In genomic region chr5:31602377-31602776, GRCm38 (mm10) we compare ENCODE assay signal across 9 mouse cellular contexts. TPM values are rescaled to one million over a fixed set of nuclear protein-coding genes. Genes with fewer than 3 reads are reported as not detected.
DNase-seq lines count a peak whose midpoint lies in the region; ATAC-seq and TF ChIP-seq lines count a peak whose summit lies in the region.
"Had no signal": no experiment of that assay in that cellular context is flagged by ENCODE, and none has a peak within 500 bp of the region (broad histone marks: within the 10 kb centered on the region; RNA-seq: fewer than 3 reads in every experiment).

No protein-coding gene starts in this region.

- 0 out of 2 replicates have a peak overlapping the region, but pooled peaks have one; percentile 26 for H3K4me2 ChIP-seq in liver, postnatal 0 days (ENCODE audit: low read depth, low read length)
- no peak overlapping the region for H3K4me2 ChIP-seq in forebrain, embryonic 16.5 days (ENCODE audit: low read length)
- H3K4me2 ChIP-seq: embryonic facial prominence, embryonic 13.5 days had no signal

- no peak overlapping the region for H3K4me3 ChIP-seq in liver, postnatal 0 days (ENCODE audit: low read depth, low read length)
- H3K4me3 ChIP-seq in forebrain, embryonic 16.5 days (replicated peaks; ENCODE audit: low read length) = no peak overlapping the region
- H3K4me3 ChIP-seq: embryonic facial prominence, embryonic 13.5 days had no signal

- TF ChIP-seq EP300 in liver, postnatal 0 days (IDR thresholded peaks at IDR 0.05; ENCODE audit: low read depth) = peak; percentile 62; the same call in 1 of the 2 replicates

- peak; percentile 88 for ATAC-seq in liver, postnatal 0 days
- ATAC-seq in forebrain, embryonic 16.5 days = no peak

- 47% methylated on average over 1 of the region's 1 CpGs for WGBS in liver, postnatal 0 days (ENCODE audit: insufficient replicate concordance)
- 95% methylated on average over 1 of the region's 1 CpGs for WGBS in forebrain, embryonic 16.5 days

- 0 out of 2 replicates have a peak overlapping the region, but pooled peaks have one; percentile 8 for H3K9ac ChIP-seq in liver, postnatal 0 days (replicated peaks)
- H3K9ac ChIP-seq in forebrain, embryonic 16.5 days (replicated peaks; ENCODE audit: low read depth, low read length) = no peak overlapping the region
- H3K9ac ChIP-seq: embryonic facial prominence, embryonic 13.5 days had no signal

- peaks cover 6% of the 10 kb centered on the region for H3K4me1 ChIP-seq in liver, postnatal 0 days (ENCODE audit: insufficient read depth)
- H3K4me1 ChIP-seq in forebrain, embryonic 16.5 days (replicated peaks; ENCODE audit: control insufficient read depth, insufficient read depth, low read length) = 0 out of 2 replicates have a peak, but pooled peaks cover 2% of the 10 kb centered on the region

- peak overlapping the region; percentile 83 for H3K27ac ChIP-seq in liver, postnatal 0 days (ENCODE audit: low read depth)
- no peak overlapping the region for H3K27ac ChIP-seq in forebrain, embryonic 16.5 days (ENCODE audit: low read length)
- H3K27ac ChIP-seq: embryonic facial prominence, embryonic 13.5 days had no signal

- TF ChIP-seq CTCF in liver, postnatal 0 days (IDR thresholded peaks at IDR 0.05; ENCODE audit: low read depth) = no peak

- peak; percentile 37 to 83 for DNase-seq in urinary bladder, adult 18-20 months (ENCODE audit: low spot score in 2 of 2)
- DNase-seq in urinary bladder, postnatal 10 days (ENCODE audit: low spot score) = no peak
- DNase-seq in fat pad, adult 2 months (ENCODE audit: extremely low read depth, low read depth, low spot score) = peak; percentile 80
- DNase-seq in heart, postnatal 4 days = peak; percentile 63
- DNase-seq in liver, postnatal 0 days = peak; percentile 64
- DNase-seq in skeletal muscle tissue, adult 2 months (ENCODE audit: low read depth, low spot score) = peak; percentile 94
- no peak for DNase-seq in cerebellum, adult 9-11 months

- no peaks in the 10 kb centered on the region for H3K27me3 ChIP-seq in liver, postnatal 0 days (ENCODE audit: insufficient read depth, low read length)
- H3K27me3 ChIP-seq in forebrain, embryonic 16.5 days (replicated peaks; ENCODE audit: control insufficient read depth, insufficient read depth, low read length) = no peaks in the 10 kb centered on the region
- H3K27me3 ChIP-seq: embryonic facial prominence, embryonic 13.5 days had no signal

- no peaks in the 10 kb centered on the region for H3K36me3 ChIP-seq in liver, postnatal 0 days (replicated peaks; ENCODE audit: insufficient read depth, low read length)
- H3K36me3 ChIP-seq in forebrain, embryonic 16.5 days (ENCODE audit: control insufficient read depth, insufficient read depth) = no peaks in the 10 kb centered on the region
- H3K36me3 ChIP-seq: embryonic facial prominence, embryonic 13.5 days had no signal

- no peaks in the 10 kb centered on the region for H3K9me3 ChIP-seq in liver, postnatal 0 days (ENCODE audit: low read length)
- no peaks in the 10 kb centered on the region for H3K9me3 ChIP-seq in forebrain, embryonic 16.5 days (ENCODE audit: control insufficient read depth, low read length)
- H3K9me3 ChIP-seq: embryonic facial prominence, embryonic 13.5 days had no signal

RNA-seq across cellular contexts. Expression of gene Mrpl33, which starts 5.6 kb away (rescaled TPM):
- 100 to 1,000 TPM; 276 to 287 TPM for total RNA-seq in heart, postnatal 4 days (2021)
- polyA plus RNA-seq in liver, postnatal 0 days (2015; fragmentation: Nextera tagmentation; extraction: Ambion mirVana) = 165 and 167 TPM in 2 replicates
- polyA plus RNA-seq in forebrain, embryonic 16.5 days (2015; fragmentation: Nextera tagmentation; extraction: Ambion mirVana) = 196 and 213 TPM in 2 replicates

Comparison
In these comparisons a context has a peak if more than half of its experiments do, and no peak if none do; other contexts are left out.
1. DNase-seq: peak in urinary bladder, adult 18-20 months (2 of 2), fat pad, adult 2 months (single experiment), heart, postnatal 4 days (single experiment), liver, postnatal 0 days (single experiment) and skeletal muscle tissue, adult 2 months (single experiment); none in urinary bladder, postnatal 10 days (single experiment) and cerebellum, adult 9-11 months (single experiment).